Mouse (Mus musculus): ENCODE measurements at regions not wholly inside any gene's neighbourhood (a gene's known extent, or its start where the extent isn't known, plus 50 kb on each side); places are given as distances from the start of the nearest gene placed in this dataset.
A peak's percentile ranks its signal among the peaks of the same experiment; 100 is the strongest.
"Not testable (repeated sequence)": the region's sequence is repeated elsewhere in the genome, so short reads cannot be mapped to it uniquely, and the experiment has no call there.

DNA sequence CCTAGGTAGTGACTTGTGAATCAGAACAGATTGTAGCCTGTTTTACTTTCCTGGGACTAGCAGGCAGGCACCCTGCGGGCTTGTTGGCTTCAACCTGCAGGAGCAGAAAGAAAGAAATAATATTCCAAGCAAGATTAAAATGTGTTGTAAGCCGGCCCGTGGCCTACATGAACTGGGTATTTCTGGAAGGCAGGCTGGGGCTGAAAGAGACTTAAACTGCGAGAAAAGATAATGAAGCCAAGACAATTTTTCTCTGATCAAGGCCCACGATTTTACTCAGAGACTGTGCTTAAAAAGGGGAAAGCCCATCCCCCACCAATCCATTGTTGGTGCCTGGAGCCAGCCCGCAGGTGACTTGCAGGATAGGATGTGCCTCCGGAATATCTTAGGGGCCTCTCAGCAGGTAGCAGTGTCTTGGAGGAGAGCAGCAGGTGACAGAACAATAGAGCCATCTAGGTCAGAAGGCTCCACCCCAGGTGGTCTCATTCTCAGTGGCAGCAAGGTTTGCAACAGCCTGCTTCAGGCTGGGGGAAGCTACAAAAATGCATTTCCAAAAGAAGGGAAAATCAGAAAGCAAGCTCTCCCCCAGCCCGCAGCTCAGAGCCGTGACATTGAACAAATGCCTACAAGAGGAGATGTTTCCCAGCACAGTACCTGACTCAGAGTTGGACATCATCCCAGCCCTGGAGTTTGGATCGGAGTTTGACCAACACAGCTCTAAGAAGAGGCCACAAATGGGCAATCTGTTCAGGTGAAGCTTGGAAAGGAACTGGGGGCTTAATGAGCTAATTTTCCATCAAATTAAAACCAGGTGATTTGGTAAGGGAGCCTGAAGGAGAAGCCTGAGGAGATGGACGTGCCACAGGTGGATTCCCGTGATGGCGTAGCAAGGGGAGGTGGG lies 121.4 kb upstream of the Slc1a3 start:
- DNase-seq = no peak

DNA sequence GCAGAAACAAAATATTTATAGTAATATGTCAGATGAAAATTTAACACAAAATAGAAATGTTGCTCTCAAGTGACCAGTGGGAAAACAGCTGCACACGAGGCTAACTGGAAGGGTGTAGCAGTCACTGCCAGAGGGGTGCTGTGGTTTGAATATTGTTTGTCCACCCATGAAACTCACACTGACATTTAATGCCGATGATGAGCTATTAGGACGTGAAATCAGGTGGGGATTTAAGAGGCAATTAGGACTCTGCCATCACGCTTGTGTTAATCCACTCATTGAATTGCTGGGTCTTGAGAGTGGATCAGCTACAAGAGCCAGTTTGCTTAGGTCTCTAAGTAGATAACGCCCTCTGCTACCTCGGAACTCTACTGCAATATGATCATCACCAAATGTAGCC lies 114.3 kb upstream of the Slc1a3 start:
- DNase-seq = no peak

DNA sequence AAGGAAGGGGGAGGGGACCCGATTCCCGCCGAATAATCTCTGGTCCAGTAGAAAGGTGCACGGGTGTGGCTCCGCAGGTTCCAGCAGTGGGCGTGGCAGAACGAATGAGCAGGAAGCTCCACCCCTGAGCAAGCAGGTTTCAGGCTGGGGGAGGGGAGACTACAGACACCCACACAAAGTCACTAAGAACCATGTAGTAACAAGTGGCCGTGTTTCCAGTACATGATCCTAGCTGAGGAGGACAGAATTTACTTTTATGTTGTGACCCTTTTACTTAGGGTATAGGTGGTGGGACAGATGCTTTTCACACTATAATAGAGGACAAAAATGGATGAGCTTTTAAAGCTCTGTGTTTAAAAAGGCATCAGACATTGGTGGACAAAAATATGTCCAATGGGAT lies 112.2 kb upstream of the Slc1a3 start:
- DNase-seq = not testable (repeated sequence)

DNA sequence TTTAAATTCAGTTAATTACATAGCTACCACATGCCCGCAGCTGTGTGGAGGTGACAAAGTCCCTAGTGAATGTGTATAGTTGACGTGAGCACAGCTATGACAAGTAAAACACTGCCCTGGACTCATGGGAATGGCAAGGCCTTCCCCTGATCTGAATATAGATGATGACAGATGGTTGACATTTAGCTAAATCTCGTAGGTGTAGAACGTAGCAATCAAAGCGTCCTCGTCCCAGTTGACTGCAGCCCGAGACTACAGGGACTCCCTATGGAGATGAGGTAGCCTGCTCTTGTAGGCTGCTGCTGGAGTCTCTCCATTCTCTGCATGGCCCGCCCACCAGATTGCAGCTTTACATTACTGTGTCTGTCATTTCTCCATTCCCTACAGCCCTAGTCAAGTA lies 107.0 kb upstream of the Slc1a3 start:
- no peak for DNase-seq

DNA sequence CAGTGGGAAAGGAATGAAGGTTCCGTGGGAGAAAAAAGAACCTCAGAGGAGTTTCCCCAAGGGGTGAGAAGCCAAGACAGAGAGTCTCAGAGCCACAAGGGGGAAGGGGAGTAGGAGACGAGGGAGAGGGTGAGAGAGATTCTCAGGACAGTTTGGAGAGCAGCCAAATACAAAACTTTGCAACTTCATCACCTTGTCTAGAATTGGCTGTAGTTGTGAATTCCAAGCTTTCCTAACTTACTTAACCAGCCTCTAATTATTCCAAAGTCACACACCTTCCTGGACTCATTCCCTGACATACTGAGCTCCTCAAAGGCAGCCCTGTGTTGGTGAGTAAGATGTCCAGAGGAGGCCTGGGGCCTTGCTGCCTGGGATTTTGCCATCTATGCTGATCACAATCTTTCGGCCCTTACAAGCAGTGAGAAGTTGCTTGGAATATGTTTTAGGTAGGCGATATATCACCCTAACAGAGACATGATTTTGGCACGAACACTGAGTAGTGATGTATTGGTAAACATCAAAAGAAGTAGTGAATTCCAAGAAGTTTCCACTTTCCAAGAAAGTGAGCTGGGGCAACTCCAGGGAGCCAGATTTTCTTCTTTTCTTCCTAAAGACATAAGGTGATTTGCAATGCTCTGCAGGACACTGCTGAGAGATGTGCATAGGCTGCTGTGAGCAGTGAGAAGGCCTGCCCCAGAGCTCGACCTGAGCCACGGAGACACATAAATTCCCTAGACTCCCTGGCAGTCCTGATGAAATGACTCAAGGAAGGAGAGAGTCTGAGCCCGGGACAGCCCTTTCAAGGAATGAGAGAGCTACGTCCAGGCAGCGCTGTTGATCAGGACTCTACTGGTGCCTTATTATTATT lies 106.2 kb upstream of the Slc1a3 start:
- DNase-seq = no peak

DNA sequence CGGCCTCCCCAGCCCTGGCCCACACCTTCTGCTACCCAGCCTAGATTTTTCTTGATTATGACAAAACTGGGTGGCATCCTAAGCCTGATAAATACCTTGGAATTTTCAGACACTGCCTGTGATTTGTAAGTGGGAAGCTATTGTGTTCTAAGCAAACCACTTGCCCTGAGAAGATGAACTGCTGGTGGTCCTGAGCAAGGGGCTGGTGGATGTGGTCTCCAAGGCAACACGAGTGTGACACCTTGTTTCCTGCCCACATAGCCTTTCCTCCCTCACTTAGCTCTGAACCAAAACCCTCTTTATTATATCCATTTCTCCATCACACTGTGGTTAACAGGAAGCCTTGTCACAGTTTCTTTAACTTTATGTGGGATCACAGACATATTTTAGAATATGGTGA lies 105.4 kb upstream of the Slc1a3 start:
- DNase-seq = no peak

DNA sequence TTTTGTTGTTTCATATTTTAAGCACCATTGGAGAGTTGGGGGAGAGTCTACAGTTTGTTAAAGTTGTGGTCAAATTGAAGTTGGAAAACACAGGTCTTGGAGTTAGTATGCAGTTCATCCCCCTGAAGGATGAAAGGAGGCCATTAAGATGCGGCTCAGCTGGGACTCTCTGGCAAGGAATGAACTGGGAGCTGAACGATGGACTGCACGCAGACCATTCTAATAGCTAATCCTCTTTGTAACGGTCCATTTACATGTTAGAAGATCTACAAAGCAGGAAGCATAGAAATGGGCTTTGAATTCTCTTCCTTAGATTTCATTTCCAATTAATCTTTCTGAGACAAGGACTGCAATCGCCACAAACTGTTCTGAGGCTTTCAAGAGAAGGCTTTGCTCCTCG lies 104.7 kb upstream of the Slc1a3 start:
- no peak for DNase-seq

DNA sequence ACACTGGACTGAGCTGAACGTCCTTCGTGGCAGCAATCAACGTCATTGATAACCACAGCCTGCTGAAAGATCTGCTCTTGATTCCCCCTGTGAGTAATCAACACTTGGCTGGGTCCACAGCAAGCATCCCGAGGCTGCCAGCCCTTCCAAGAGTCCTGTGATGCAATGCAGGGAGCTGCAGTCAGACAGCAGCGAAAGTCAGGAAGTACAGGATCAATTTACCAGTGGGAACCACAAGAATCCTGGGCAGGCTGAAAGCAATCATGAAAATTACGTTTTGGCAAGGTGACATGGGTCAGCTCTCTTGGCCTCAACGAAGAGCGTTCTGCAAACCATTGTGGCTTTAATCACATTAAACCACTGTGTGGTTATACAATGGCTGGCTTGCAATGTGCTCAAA lies 95.8 kb upstream of the Slc1a3 start:
- DNase-seq = peak; percentile 64

DNA sequence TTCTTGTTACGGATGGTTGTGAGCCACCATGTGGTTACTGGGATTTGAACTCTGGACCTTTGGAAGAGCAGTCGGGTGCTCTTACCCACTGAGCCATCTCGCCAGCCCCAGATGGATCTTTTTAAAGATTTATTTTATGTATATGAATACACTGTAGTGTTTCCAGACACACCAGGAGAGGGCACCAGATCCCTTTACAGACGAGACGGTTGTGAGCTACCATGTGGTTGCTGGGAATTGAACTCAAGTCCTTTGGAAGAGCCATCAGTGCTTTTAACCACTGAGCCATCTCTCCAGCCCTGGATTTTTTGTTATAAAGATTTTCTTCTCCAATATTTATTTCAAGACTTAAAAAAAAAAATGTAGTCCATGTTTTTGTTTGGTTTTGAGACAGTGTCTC lies 95.0 kb upstream of the Slc1a3 start:
- not testable (repeated sequence) for DNase-seq

DNA sequence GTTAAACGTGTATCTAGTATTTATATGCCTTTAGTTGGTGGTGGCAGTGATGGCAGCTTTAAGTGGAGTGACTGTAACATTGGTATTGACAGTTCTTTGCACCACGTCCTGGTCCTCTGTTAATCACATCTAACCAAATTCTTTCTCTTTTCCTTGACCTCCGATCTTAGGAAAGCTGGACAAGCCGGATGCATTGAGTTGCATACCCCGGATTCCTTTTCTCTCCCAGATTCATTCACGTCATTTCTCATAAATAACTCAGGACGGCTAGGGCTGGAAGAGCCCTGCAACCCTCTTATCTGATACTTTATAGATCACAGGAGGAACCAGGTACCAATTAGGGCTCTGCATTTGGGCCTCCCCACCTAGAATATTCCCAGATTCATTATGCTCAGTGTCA lies 91.5 kb upstream of the Slc1a3 start:
- DNase-seq = no peak

DNA sequence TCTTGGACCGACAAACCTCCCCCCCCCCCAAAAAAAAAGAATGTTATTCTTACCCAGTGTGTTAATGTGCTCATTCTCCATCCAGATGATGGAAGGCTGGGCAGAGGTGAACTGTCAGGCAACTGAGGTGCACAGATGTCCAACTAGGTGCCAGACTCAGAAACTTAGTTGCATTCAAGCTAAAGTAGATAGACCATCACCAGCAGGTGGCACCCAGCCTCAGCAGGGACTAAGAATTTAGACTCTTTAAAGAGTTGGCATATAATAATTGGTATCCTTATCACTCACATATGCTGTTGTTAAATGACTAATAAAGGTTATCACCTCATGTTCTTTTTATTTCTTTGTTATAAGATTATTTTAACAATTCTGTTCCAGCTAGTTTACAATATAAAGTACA lies 86.5 kb upstream of the Slc1a3 start:
- no peak for DNase-seq

DNA sequence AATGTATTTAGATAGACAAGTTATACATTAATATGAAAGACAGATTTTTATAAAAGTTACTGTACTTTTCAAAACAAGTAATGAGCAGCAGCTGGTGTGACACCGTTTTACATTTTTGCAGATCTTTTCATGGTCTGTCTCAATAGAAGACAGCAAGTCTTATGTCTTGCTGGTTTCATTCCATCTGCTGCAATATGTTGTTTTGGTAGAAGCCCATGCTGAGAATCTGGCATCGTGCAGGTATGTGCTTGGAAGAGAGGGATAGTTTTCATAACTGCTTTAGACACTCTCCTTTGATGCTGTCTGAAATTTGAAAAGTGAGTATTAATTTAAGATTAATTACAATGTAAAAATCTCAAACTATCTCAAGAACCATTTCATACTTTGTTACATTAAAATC lies 81.5 kb upstream of the Slc1a3 start:
- no peak for DNase-seq

DNA sequence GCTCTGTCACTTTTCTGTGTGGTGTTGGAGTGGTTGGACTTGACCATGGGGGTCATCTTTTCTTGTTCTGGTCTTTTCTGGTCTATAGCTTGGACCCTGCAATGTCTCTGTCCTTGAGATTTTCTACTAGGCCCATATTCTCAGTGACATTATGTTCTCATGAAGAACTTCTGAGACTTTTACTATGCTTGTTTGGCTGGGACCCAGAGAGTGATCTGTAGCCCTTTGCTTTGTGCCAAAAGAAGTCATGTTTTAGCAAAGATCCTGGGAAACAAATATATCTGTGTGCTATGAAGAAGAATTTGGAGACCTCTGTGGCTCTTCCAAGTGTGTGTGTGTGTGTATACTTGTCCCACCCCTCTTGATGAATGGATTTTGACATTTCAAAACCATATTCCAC lies 79.4 kb upstream of the Slc1a3 start:
- DNase-seq = no peak

DNA sequence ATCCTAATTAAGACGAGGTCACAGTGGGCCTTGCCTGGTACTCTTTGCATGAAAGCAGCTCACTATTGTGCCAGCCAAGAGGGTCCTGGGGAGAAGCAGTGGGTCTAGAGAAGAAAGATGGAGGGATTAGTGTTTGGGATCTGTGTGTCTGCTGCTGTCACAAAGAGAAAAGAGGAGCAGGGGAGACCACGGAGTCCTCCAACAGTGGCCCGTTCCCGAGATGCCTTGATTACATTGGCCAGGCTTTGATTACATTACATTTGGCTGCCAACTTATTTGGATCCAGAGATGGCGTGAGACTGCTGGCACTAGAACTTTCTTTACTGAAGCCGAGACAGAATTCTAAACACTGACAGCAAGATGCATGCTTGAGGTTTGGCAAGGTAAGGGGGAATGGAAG lies 78.4 kb upstream of the Slc1a3 start:
- DNase-seq = no peak

DNA sequence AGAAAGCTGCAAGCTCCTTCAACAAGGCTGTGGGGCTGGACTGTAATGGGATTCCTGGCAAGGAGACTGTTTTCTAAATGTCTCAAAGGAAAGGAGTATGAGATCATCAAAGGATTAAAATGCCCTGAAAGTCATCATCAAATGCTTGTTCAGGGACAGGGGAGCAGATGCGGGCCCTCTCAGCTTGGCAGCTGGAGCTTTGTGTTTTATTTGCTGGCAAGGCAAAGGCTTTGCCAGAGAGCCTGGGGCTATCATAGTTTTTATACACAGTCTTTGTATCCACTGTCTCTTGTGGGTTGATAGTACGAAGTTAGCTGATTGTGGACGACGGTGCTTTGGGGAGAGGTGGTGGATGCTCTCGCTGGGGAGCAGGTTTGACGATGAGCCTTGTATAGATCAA lies 75.0 kb upstream of the Slc1a3 start:
- DNase-seq = no peak

DNA sequence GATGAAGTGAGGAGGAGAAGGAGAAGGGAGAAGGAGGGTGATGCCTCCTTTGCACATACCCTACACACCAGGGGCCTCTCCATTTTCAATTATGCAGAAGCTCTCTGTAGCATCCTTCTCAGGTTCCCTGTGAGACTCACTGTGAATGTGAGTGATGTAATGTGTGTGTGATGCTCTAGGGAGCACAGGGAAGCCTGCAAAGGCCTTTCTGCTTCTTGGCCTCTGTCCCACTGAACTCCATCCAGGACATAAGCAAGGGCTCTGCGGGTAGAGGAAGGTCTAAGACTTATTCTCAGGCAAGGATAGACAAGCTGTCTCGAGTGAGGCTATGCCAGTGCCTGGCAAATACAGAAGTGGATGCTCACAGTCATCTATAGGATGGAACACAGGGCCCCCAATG lies 73.0 kb upstream of the Slc1a3 start:
- no peak for DNase-seq

DNA sequence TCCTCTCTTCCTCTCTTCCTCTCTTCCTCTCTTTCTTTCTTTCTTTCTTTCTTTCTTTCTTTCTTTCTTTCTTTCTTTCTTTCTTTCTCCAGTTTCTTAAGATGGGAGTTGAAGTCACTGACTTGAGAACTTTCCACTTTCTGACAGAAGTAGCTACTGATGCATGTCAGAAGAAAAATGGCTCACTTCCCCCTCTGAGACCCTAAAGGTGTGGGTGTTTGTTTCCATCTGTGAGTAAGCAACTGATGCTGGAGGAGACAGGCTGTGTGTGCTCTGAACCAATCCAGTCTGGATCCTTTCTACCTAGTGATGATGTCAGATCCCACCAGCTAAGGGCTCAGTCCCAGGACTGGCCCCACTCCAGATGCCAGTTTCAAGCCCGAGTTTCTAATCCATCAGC lies 72.5 kb upstream of the Slc1a3 start:
- no peak for DNase-seq

DNA sequence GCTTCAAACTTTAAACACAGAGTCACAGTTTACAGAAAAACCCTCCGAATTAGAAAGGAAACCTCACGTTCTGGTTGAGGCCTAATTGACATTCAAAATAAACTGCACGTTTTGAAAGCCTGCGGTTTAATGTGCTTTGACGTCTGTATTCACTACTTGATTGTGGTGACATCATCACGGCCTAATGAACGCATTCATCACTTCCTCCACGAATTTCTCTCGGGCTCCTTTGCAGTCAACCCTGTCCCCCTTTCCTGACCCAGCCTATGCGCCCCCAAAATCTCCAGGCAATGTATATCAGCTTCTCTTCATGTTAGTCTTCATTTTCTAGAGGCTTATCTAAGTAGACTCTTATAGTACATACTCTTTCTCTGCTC lies 71.6 kb upstream of the Slc1a3 start:
- no peak for DNase-seq

DNA sequence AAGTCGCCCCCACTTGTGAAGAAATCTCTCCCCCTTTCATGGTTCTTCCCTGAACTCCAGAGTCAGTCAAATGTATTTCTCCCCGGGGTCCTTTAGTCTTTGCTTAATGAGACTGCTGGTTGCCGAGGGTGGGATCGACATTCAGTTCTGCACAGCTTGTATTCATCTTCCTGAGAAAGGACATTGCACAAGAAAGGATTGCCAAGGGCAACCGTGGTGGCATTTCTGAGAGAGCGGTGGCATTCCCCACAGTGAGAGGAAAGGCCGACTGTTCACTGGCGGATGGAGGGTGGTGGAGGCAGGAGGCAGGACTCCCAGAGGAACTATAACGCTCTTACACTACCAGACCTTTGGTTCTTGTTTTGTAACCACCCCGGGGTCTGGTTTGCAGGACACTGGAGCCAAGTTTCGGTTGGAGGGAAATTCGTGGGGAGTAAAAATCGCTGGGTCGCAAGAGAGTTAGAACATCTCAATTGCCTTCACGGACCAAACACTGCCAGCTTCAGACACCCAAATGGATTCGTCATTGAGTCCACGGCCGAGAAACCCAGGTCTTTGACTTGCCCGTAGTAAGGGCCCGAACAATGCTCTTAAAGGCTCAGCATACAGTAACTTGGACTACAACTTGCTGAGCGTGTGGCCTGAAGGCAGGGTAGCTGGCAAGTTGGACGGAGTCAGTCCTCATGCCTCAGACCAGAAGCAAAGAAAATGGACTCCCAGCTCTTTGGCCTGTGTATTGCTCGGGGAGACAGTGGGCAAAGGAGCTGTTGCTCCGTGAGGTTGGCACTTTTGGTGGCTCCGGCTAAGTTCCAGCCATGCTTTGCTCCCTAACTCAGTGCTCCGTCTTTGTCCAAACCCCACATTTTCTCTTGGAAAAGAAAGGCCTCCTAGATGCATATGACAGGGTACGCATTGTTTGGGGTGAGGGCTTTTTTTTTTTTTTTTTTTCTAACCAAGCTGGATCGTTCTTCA lies 70.9 kb upstream of the Slc1a3 start:
- DNase-seq = no peak

DNA sequence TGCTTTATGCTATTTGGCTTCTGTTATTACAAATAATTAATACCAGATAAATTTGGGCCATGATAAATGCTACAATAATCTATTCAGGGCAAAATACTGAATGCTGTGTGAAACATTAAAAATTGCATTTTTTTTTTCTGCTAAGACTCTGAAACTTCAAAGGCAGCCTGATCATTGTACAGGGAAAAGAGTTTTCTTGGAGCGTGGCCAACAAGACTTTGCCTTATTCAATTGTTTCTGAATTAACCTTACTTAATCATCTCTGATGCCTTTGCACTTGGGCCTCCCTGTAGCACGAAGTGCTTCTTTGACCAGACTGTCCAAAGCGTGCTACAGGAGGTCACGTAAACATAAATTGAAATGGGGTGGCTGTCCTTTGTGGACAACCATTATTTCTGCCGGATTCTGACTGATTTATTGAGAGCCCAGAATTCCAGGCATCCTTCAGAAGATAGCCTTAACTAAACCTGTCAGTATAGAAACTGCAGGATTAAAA lies 69.9 kb upstream of the Slc1a3 start:
- no peak for DNase-seq

DNA sequence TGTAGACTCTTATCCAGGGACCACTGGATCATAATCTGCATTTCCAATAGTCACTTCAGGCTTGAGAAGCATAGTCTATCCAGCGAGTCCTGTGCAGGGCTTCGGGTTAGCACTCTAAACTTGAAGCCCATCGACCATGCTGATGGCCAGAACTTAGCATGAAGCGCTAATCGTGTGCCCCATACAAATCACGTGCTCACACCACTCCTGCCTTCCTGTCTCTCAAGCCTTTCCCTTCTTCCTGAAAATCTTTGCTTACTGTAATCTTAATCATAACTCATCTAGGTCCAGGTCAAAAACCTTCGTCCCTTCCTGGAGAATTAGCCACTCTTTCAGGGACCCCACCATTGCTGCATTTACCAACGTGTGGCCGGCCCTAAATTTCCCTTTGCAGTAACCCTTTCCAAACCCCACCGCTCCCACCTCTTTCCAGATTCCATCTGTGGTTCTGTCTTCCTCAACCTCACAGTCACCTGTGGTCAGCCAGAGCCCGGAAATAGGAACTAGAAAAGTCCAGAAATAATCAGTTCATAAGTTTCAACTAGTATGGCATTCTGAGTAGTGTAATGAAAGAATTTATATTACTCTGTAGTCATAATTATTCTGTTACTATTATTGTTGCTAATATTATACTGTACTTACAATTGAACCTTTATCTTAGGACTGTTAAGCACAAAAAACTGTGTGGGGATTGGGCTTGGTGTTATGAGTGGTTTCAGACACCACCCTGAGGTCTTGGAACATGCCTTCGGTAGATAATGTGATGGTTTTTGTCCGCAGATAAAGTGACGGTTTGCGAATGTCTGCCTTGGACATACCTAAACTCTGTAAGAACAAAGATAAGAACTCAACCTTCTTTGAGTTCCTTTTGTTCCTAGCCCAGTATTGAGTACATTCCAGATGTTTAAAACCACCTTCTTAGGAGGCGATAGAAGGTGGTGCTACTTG lies 57.3 kb upstream of the Slc1a3 start:
- DNase-seq = no peak
